Mouse (Mus musculus): ENCODE results near the gene Vmn1r23. TPM values are rescaled to one million over a fixed set of nuclear protein-coding genes. Genes with fewer than 3 reads are reported as not detected.
"Not testable (repeated sequence)": the region's sequence is repeated elsewhere in the genome, so short reads cannot be mapped to it uniquely, and the experiment has no call there.

Vmn1r23 gene
- polyA plus RNA-seq (2012; ENCODE audit: insufficient read depth, low replicate concordance) = not detected in 2 replicates

DNA sequence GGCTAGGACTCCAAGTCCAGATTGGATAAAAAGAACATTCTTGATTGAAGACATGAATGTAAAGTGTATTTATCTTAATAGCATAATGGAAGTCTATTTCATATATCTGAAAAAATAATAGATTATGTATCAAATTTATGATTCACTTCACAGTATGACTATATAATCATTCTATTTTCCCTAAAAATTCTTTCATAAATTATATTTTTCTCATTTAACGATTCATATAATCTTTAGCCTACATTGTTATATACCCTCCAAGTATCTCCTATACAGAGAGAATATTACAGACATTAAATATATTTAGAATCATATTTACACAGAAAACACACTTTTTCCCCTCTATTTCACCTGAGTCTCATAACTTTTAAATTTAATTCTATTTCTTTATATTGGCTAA lies at the start of gene Vmn1r23:
Vmn1r23 (minus strand) TSS at position 101 of the 400 bp plus-strand sequence.
- no peaks in the 10 kb centered on the region for H3K36me3 ChIP-seq (replicated peaks; ENCODE audit: low read length)

GRCm38 (mm10) chr6:57961403-57961802 lies 34.8 kb upstream of the Vmn1r23 start, which contains the start of gene Vmn1r24:
Gene Vmn1r24, minus strand, starts transcription at chr6:57961503.
- not testable (repeated sequence) for H3K4me1 ChIP-seq; H3K36me3 ChIP-seq (replicated peaks; ENCODE audit: low read length); H3K9me3 ChIP-seq; H3K27me3 ChIP-seq (replicated peaks); H3K4me3 ChIP-seq (replicated peaks)

More for the DNA sequence above, at the start of gene Vmn1r23:
- H3K4me1 ChIP-seq = no peaks in the 10 kb centered on the region
- H3K9me3 ChIP-seq = no peaks in the 10 kb centered on the region
- TF ChIP-seq GATA1 (IDR thresholded peaks at IDR 0.05; ENCODE audit: borderline replicate concordance, low read length) (no peak), FLI1 (IDR thresholded peaks at IDR 0.05; ENCODE audit: low read length) (no peak)
- no peaks in the 10 kb centered on the region for H3K27me3 ChIP-seq (replicated peaks)
- H3K4me3 ChIP-seq (replicated peaks) = no peak within 1 kb of the TSS

DNA sequence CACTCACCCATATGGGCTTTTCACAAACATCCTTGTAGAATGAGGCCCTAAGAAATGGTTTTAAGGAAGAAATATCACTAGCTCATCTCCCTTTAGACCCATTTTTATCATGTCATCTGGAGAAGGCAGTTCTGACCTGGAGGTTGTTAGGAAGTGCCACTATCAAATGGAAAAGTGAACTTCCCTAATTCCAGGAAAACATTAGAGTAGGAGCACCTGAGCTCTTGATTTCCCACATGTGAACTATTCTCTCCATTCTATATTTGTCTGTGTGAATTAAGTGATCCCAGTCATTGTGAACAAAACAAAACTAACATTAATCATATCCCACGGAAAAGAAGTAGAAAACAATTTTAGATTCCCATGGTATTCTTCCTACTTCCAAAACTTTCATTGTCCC lies 18.7 kb downstream of the Vmn1r23 start, which contains the start of gene Vmn1r22:
Vmn1r22 (minus strand) TSS at position 101 of the 400 bp plus-strand sequence.
- H3K36me3 ChIP-seq (replicated peaks; ENCODE audit: low read length) = no peaks in the 10 kb centered on the region
- H3K4me3 ChIP-seq (replicated peaks) = no peak within 1 kb of the TSS
- peaks cover 4% of the 10 kb centered on the region; the same call in 1 of the 2 replicates for H3K9me3 ChIP-seq
- no peak for TF ChIP-seq GATA1 (IDR thresholded peaks at IDR 0.05; ENCODE audit: borderline replicate concordance, low read length)
- TF ChIP-seq FLI1 (IDR thresholded peaks at IDR 0.05; ENCODE audit: low read length) = no peak
- no peaks in the 10 kb centered on the region for H3K27me3 ChIP-seq (replicated peaks)
- H3K4me1 ChIP-seq = no peaks in the 10 kb centered on the region

Other genes starting within 250 kb of the Vmn1r23 start
- gene Pyurf, start 234.8 kb downstream of the Vmn1r23 start, polyA plus RNA-seq (2012; ENCODE audit: insufficient read depth, low replicate concordance) = 10.5 and 24.9 TPM in 2 replicates
- gene Lancl2, start 224.3 kb downstream of the Vmn1r23 start, polyA plus RNA-seq (2012; ENCODE audit: insufficient read depth, low replicate concordance) = 6.7 and 7.6 TPM in 2 replicates
- gene Vopp1, start 101.7 kb downstream of the Vmn1r23 start, polyA plus RNA-seq (2012; ENCODE audit: insufficient read depth, low replicate concordance) = 6.6 and 7.6 TPM in 2 replicates
- not detected in 2 replicates for gene Vmn1r21, start 76.5 kb downstream of the Vmn1r23 start, polyA plus RNA-seq (2012; ENCODE audit: insufficient read depth, low replicate concordance)
- gene Vmn1r22, start 18.8 kb downstream of the Vmn1r23 start, polyA plus RNA-seq (2012; ENCODE audit: insufficient read depth, low replicate concordance) = not detected in 2 replicates
- gene Vmn1r24, start 34.7 kb upstream of the Vmn1r23 start, polyA plus RNA-seq (2012; ENCODE audit: insufficient read depth, low replicate concordance) = 0.06 TPM in 1 of 2 replicates, not detected in the other
- gene Vmn1r25, start 54.0 kb upstream of the Vmn1r23 start, polyA plus RNA-seq (2012; ENCODE audit: insufficient read depth, low replicate concordance) = not detected in 2 replicates
- gene Vmn1r26, start 88.3 kb upstream of the Vmn1r23 start, polyA plus RNA-seq (2012; ENCODE audit: insufficient read depth, low replicate concordance) = not detected in 2 replicates

Data from megakaryocyte, embryonic 14.5 days (primary cell).